ENCODE assay signal across 22 mouse cellular contexts in genomic region chr3:111194541-111194940, GRCm38 (mm10).
DNase-seq lines count a peak whose midpoint lies in the region; TF ChIP-seq lines count a peak whose summit lies in the region.
"Had no signal": no experiment of that assay in that cellular context is flagged by ENCODE, and none has a peak within 500 bp of the region (broad histone marks: within the 10 kb centered on the region; RNA-seq: fewer than 3 reads in every experiment).

No protein-coding gene starts in this region.

- 0 out of 2 replicates have a peak, but pooled peaks have one; percentile 4 for TF ChIP-seq CTCF in kidney, adult 2 months (conservative IDR thresholded peaks at IDR 0.05; ENCODE audit: insufficient read depth, insufficient read length, low read depth, low read length)
- TF ChIP-seq CTCF in brain, embryonic 14.5 days (IDR thresholded peaks at IDR 0.05; ENCODE audit: borderline replicate concordance, extremely low read depth, insufficient read depth, insufficient read length): no peak
- TF ChIP-seq CTCF in layer of hippocampus, adult 2 months (conservative IDR thresholded peaks at IDR 0.05): no peak
- no peak for TF ChIP-seq CTCF in heart, adult 2 months (IDR thresholded peaks at IDR 0.05)

- no peaks in the 10 kb centered on the region for H3K36me3 ChIP-seq in kidney, adult 2 months (ENCODE audit: control insufficient read depth, insufficient read depth, low read length)
- no peaks in the 10 kb centered on the region for H3K36me3 ChIP-seq in heart, adult 2 months (ENCODE audit: control insufficient read depth, insufficient read depth, low read length)
- H3K36me3 ChIP-seq: embryonic facial prominence, embryonic 12.5 days; forebrain, embryonic 12.5 days; heart, embryonic 12.5 days; hindbrain, embryonic 10.5 days; kidney, embryonic 15.5 days; midbrain, embryonic 10.5 days; neural tube, embryonic 15.5 days had no signal

- no peak for DNase-seq in kidney, adult 2 months
- no peak for DNase-seq in kidney, postnatal 36 days
- peak; percentile 41 for DNase-seq in 3T3-L1 (ENCODE audit: low read depth, low spot score)
- peak; percentile 57 for DNase-seq in ES-CJ7 (ENCODE audit: low read depth, low spot score)
- DNase-seq in brain, embryonic 14.5 days (ENCODE audit: low read depth): peak; percentile 19
- DNase-seq in layer of hippocampus, adult 2 months (ENCODE audit: low spot score in 2 of 2): no peak
- DNase-seq in heart, adult 2 months: no peak
- DNase-seq: adrenal gland, postnatal 25 days; gastrocnemius, postnatal 10 days; heart, adult 11 months; heart, postnatal 10 days; kidney, postnatal 4 days; lung, adult 18-20 months; lung, postnatal 10 days; thymus, postnatal 14 days had no signal

- H3K4me3 ChIP-seq in kidney, adult 2 months (ENCODE audit: insufficient read depth, low read depth, low read length): no peak overlapping the region
- H3K4me3 ChIP-seq in layer of hippocampus, adult 2 months: no peak overlapping the region
- no peak overlapping the region for H3K4me3 ChIP-seq in heart, adult 2 months
- H3K4me3 ChIP-seq: embryonic facial prominence, embryonic 12.5 days; forebrain, embryonic 12.5 days; heart, embryonic 12.5 days; hindbrain, embryonic 10.5 days; kidney, embryonic 15.5 days; midbrain, embryonic 10.5 days; neural tube, embryonic 15.5 days had no signal

- TF ChIP-seq POLR2A in kidney, adult 2 months (IDR thresholded peaks at IDR 0.05; ENCODE audit: low read depth, low read length): no peak
- TF ChIP-seq POLR2A in brain, embryonic 14.5 days (IDR thresholded peaks at IDR 0.05; ENCODE audit: borderline replicate concordance, extremely low read depth, insufficient read depth, insufficient read length, poor library complexity, severe bottlenecking): no peak
- TF ChIP-seq POLR2A in heart, adult 2 months (IDR thresholded peaks at IDR 0.05; ENCODE audit: insufficient read depth, low read depth, low read length): no peak

- no peak for TF ChIP-seq EP300 in heart, adult 2 months (IDR thresholded peaks at IDR 0.05; ENCODE audit: insufficient read depth, low read depth, low read length)

- no peaks in the 10 kb centered on the region for H3K79me2 ChIP-seq in heart, adult 2 months (replicated peaks; ENCODE audit: control insufficient read depth, insufficient read depth, low read length)

- intact Hi-C loops in heart, adult 2 months (cut with DNase I): no loop called here

- H3K4me1 ChIP-seq in kidney, adult 2 months (ENCODE audit: control insufficient read depth, insufficient read depth, low read length): no peaks in the 10 kb centered on the region
- no peaks in the 10 kb centered on the region for H3K4me1 ChIP-seq in heart, adult 2 months (ENCODE audit: control insufficient read depth, insufficient read depth, low read length)
- H3K4me1 ChIP-seq: embryonic facial prominence, embryonic 12.5 days; forebrain, embryonic 12.5 days; heart, embryonic 12.5 days; hindbrain, embryonic 10.5 days; kidney, embryonic 15.5 days; midbrain, embryonic 10.5 days; neural tube, embryonic 15.5 days had no signal

- H3K27ac ChIP-seq in kidney, adult 2 months (ENCODE audit: insufficient read depth, low read depth, low read length): no peak overlapping the region
- no peak overlapping the region for H3K27ac ChIP-seq in layer of hippocampus, adult 2 months
- no peak overlapping the region for H3K27ac ChIP-seq in heart, adult 2 months
- H3K27ac ChIP-seq: embryonic facial prominence, embryonic 12.5 days; forebrain, embryonic 12.5 days; hindbrain, embryonic 10.5 days; kidney, embryonic 15.5 days; midbrain, embryonic 10.5 days; neural tube, embryonic 15.5 days had no signal

- no peaks in the 10 kb centered on the region for H3K27me3 ChIP-seq in kidney, adult 2 months (replicated peaks; ENCODE audit: control insufficient read depth, insufficient read depth, low read length)
- H3K27me3 ChIP-seq in heart, adult 2 months (ENCODE audit: control insufficient read depth, insufficient read depth, low read length): no peaks in the 10 kb centered on the region
- H3K27me3 ChIP-seq: embryonic facial prominence, embryonic 12.5 days; forebrain, embryonic 12.5 days; heart, embryonic 12.5 days; kidney, embryonic 15.5 days; neural tube, embryonic 15.5 days had no signal

- no peak overlapping the region for H3K9ac ChIP-seq in heart, adult 2 months (ENCODE audit: low read depth, low read length)
- H3K9ac ChIP-seq: embryonic facial prominence, embryonic 12.5 days; forebrain, embryonic 12.5 days; heart, embryonic 12.5 days; kidney, embryonic 15.5 days; neural tube, embryonic 15.5 days had no signal

- WGBS in kidney, adult 2 months: 51% methylated on average over 2 of the region's 2 CpGs
- 46% methylated on average over 2 of the region's 2 CpGs for WGBS in heart, adult 2 months

Comparison
In these comparisons a context has a peak if more than half of its experiments do, and no peak if none do; other contexts are left out.
1. DNase-seq: peak in 3T3-L1 (single experiment), ES-CJ7 (single experiment) and brain, embryonic 14.5 days (single experiment); none in kidney, adult 2 months (single experiment), kidney, postnatal 36 days (0 of 2), layer of hippocampus, adult 2 months (0 of 2) and heart, adult 2 months (0 of 2).